Mouse (Mus musculus): ENCODE data around the gene Exoc3l2.
A peak's percentile ranks its signal among the peaks of the same experiment; 100 is the strongest.

The Exoc3l2 gene

GRCm38 (mm10) chr7:19524420-19525104 lies 61.4 kb downstream of the Exoc3l2 start:
- no peak for DNase-seq

DNA sequence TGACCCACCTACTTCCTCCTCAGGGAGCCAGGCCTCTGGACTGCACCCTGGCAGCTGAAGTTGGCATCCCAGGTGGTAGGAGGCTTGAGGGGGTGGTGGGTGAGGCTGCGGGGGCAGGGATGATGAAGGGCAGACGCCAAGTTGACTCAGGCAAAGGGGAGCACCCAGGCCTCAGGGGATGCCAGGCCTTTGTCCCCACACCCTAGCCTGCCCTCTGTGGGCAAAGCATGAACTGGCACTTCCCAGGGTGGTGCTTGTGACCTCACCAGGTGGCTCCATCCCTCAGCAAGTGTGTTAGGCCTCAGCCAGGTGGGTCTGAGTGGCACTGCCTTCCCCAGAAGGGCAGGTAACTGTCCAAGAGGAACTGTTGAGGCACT lies 62.0 kb downstream of the Exoc3l2 start:
- DNase-seq, result no peak

DNA sequence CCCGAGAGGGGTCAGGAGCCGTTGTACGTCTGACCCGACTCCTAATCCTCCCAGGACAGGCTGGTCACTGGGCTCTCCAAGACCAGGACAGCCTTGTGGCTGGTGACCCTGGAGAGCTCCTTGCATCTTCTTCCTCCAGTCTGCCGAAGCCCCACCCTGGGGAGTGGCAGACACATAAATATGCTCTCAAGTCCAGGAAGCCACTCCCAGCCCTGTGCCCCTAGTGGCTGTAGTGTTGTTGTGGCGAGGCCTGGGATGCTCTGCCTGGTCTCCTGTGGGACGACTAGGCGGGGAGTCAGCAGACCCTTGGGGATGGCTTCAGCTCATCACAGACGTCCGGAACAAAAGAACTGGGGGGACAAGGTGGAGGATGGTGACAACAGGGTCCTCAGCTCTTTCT lies 67.9 kb downstream of the Exoc3l2 start:
- no peak for DNase-seq

GRCm38 (mm10) chr7:19532240-19532639 lies 69.1 kb downstream of the Exoc3l2 start:
- DNase-seq, result no peak

DNA sequence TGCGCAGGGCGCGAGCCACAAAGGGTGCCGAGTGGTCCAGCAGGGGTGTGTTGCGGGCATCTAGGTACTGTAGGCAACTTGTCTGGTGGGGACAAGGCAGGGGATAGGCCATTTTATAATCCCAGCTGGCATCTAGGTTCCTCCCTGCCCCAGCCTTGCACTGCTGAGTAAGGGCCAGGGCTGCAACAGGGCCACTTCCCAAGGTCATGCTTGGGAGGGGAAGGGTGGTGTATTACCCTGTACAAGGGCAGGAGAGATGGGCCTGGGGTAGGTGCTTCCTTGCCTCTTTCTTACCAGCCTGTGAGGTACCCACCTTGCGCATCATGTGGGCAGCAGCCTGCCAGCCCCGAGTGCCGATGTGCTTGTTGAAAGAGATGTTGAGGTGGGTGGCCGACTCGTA lies 71.5 kb downstream of the Exoc3l2 start:
- DNase-seq, result no peak

DNA sequence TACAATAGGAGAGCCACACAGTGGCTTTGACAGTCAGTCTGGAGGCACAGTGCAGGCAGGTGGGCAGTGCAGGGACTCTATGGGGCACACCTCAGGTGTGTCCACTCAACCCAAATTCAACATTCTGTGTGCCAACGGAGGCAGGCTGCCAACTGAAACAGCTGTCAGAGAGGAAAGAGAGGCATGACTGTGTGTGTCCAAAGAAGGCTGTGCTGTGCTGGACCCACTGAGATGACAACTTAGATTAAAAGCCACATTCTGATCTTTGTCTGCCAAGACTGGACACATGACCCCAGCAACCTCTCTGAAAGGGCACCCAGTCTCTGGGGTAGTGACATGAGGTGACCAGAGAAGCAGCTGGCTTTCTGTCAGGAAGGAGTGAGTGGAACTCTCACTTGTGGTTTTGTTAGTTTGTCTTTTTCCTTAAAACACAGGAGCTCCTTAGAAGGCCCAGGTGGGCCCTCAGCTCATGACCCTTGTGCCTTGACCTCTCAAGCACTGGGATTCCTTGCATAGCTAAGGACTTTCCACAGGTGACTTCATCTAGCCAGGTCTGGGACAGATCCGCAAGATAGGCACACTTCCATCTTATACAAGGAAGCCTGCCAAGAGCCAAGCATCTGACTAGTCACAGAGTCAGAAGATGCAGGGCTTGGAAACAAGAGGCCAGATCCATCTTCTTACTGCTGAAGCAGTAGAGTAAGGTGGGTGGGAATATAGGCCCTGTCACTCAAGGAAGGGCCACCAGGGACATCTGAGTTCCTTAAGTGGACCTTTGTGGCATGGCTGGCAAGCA lies 77.8 kb downstream of the Exoc3l2 start:
- DNase-seq, result peak; percentile 59

GRCm38 (mm10) chr7:19541681-19542154 lies 78.6 kb downstream of the Exoc3l2 start:
- DNase-seq, result no peak

DNA sequence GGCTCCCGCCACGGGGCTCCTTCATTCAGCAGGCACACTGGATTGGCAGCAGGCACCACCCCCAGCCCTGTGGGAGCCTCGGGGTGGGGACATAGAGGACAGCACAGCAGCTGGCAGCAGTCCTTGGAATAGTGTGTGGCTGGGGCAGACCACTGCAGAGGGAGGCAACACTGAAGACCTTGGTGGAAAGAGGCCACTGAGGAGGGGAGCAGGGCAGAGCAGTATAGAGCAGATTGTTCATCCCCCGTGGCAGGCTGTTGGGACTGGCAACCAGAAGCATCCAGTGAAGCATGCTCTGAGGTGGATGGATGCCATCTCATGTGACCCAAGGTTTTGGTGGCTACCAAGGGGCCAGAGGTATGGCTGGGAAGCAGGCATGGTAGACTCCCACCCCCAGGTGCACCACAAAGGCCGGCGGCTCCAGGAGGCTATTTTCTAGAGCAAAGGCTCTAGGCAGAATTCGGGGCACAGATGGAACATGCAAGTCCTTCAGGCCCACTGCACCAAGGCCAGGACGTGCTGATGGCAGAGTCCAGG lies 79.1 kb downstream of the Exoc3l2 start:
- no peak for DNase-seq

GRCm38 (mm10) chr7:19543584-19543983 lies 80.5 kb downstream of the Exoc3l2 start:
- DNase-seq, result no peak

DNA sequence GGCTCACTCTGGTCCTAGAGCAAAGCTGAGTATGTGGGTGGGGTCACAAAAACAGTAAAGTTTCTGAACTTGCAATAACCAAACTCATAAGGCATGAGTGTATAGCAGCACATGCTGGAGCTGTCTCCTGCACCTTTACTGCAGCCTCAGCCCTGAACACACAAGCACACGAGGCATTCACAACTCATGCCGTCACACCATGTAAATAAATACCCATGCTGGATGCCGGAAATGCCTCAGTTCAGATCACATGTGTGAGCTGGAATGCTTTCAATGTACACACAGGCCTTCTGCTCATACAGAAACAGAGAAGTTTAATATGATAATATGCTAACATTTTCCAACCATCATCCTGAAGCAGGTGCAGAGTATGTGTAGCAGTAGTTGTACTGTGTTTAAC lies 82.9 kb downstream of the Exoc3l2 start:
- no peak for DNase-seq

Measured in lung, postnatal 14 days (tissue).